Mouse (Mus musculus): ENCODE results near the gene Ipmk. TPM values are rescaled to one million over a fixed set of nuclear protein-coding genes. Genes with fewer than 3 reads are reported as not detected.

Gene Ipmk
- total RNA-seq, 2 experiments from 2014 or later, result 49.8 to 53.6 TPM

Other genes with a start within 250 kb of the Ipmk start
- 0.05 TPM in 1 of 2 replicates, not detected in the other for gene Bicc1, start 188.1 kb upstream of the Ipmk start, total RNA-seq (2015)
- gene Bicc1, start 188.1 kb upstream of the Ipmk start, total RNA-seq (2017), result not detected in 2 replicates
- 38.6 and 42.3 TPM in 2 replicates for gene Tfam, start 109.5 kb upstream of the Ipmk start, total RNA-seq (2015)
- 43.4 and 56.1 TPM in 2 replicates for gene Tfam, start 109.5 kb upstream of the Ipmk start, total RNA-seq (2017)
- 87.2 and 91.7 TPM in 2 replicates for gene Ube2d1, start 62.5 kb upstream of the Ipmk start, total RNA-seq (2015)
- 17.7 and 18.7 TPM in 2 replicates for gene Ube2d1, start 62.5 kb upstream of the Ipmk start, total RNA-seq (2017)
- gene Cisd1, start 2.8 kb upstream of the Ipmk start, total RNA-seq (2015), result 42.5 and 45.0 TPM in 2 replicates
- 15.2 and 22.8 TPM in 2 replicates for gene Cisd1, start 2.8 kb upstream of the Ipmk start, total RNA-seq (2017)

Measured in megakaryocyte, adult 5-6 weeks (primary cell).